Mouse (Mus musculus) CH12.LX (cell line): Measurements from ENCODE around the gene Nim1k.

ENCODE experiments used
- CHD2 ChIP-seq: IDR thresholded peaks from 2 replicates; pipeline ENCODE4 v1.6.1; 2011; ENCODE audit warnings: low read length, improper control_type of control experiment
- CTCF ChIP-seq, 2 experiments: IDR thresholded peaks in 1 of 2; conservative IDR thresholded peaks in 1 of 2; 2 replicates each; pipeline ENCODE4 v1.5.1; 2011 to 2012; ENCODE audit warnings: low read depth in 2 of 2, low read length in 2 of 2, improper control_type of control experiment in 1 of 2, inconsistent platforms in 1 of 2, mild to moderate bottlenecking in 1 of 2, moderate library complexity in 1 of 2
- HCFC1 ChIP-seq: IDR thresholded peaks from 2 replicates; pipeline ENCODE4 v1.6.1; 2012; ENCODE audit warnings: low read depth, mild to moderate bottlenecking, inconsistent platforms, low read length, improper control_type of control experiment
- MAX ChIP-seq: IDR thresholded peaks from 2 replicates; pipeline ENCODE4 v1.6.1; 2011; ENCODE audit warnings: low read length, improper control_type of control experiment
- MYC ChIP-seq: IDR thresholded peaks from 2 replicates; pipeline ENCODE4 v1.6.1; 2011; ENCODE audit warnings: low read depth, mild to moderate bottlenecking, improper control_type of control experiment, low read length
- PAX5 ChIP-seq: IDR thresholded peaks from 2 replicates; pipeline ENCODE4 v1.6.1; 2012; ENCODE audit warnings: low read length, inconsistent platforms, mixed read lengths
- POLR2A ChIP-seq: IDR thresholded peaks from 2 replicates; pipeline ENCODE4 v1.6.1; 2011; ENCODE audit warnings: low read depth, mild to moderate bottlenecking, improper control_type of control experiment, low read length
- SMC3 ChIP-seq: IDR thresholded peaks from 2 replicates; pipeline ENCODE4 v1.6.1; 2011; ENCODE audit warnings: low read depth, low read length, improper control_type of control experiment
- ZMIZ1 ChIP-seq: IDR thresholded peaks from 2 replicates; pipeline ENCODE4 v1.6.1; 2012; ENCODE audit warnings: low read depth, mild to moderate bottlenecking, inconsistent platforms, low read length, improper control_type of control experiment

- no peak for TF ChIP-seq HCFC1
- TF ChIP-seq CHD2 = no peak
- no peak for TF ChIP-seq CTCF (conservative IDR thresholded peaks at IDR 0.05 in 1 of 2, IDR thresholded peaks at IDR 0.05 in 1 of 2; ENCODE audit: low read depth in 2 of 2, low read length in 2 of 2)
- TF ChIP-seq MAX = no peak
- no peak for TF ChIP-seq PAX5
- no peak for TF ChIP-seq POLR2A
- TF ChIP-seq ZMIZ1 = no peak
- no peak for TF ChIP-seq MYC
- TF ChIP-seq SMC3 = no peak
Measured at GRCm38 (mm10) chr13:119755141-119755547, 538 bp downstream of the Nim1k start.
